Mouse (Mus musculus): ENCODE measurements around the gene Sfrp4.

GRCm38 (mm10) chr13:19652405-19652804 is 29.5 kb downstream of the Sfrp4 start:
- TF ChIP-seq EP300 (IDR thresholded peaks at IDR 0.05; ENCODE audit: low read depth) (peak; percentile 69), CTCF (IDR thresholded peaks at IDR 0.05; ENCODE audit: low read depth) (no peak)

Measured in liver, postnatal 0 days (tissue).